Mouse (Mus musculus) hindbrain, embryonic 16.5 days (tissue): ENCODE measurements around the gene Grip1. TPM values are rescaled to one million over a fixed set of nuclear protein-coding genes. Genes with fewer than 3 reads are reported as not detected.
A peak's percentile ranks its signal among the peaks of the same experiment; 100 is the strongest.

Source experiments
- ATAC-seq: fragments of 200-750 bp; cut with Nextera tagmentation; 2 replicates; pipeline ENCODE4 v1.8.0; 2017; ENCODE audit warnings: moderate TSS enrichment, moderate library complexity
- H3K27ac ChIP-seq: fragments of 300-500 bp; sonication (generic); 2 replicates; pipeline ENCODE4 v1.5.1; 2014; ENCODE audit warnings: low read depth, mild to moderate bottlenecking, control low read depth, low read length, moderate library complexity
- H3K27me3 ChIP-seq: fragments of 300-500 bp; sonication (generic); replicated peaks from 2 replicates; pipeline ENCODE4 v1.6.1; 2014; ENCODE audit warnings: low read length; ENCODE audit not compliant: control insufficient read depth, insufficient read depth
- H3K36me3 ChIP-seq: fragments of 300-500 bp; sonication (generic); 2 replicates; pipeline ENCODE4 v1.6.1; 2014; ENCODE audit warnings: mild to moderate bottlenecking, low read length, moderate library complexity, mixed read lengths; ENCODE audit not compliant: control insufficient read depth, insufficient read depth
- H3K4me1 ChIP-seq: fragments of 300-500 bp; sonication (generic); 2 replicates; pipeline ENCODE4 v1.6.1; 2014; ENCODE audit warnings: low read depth, low read length; ENCODE audit not compliant: control insufficient read depth, insufficient read depth
- H3K4me2 ChIP-seq: fragments of 300-500 bp; sonication (generic); 2 replicates; pipeline ENCODE4 v1.6.1; 2014; ENCODE audit warnings: mild to moderate bottlenecking, low read length, control low read depth, moderate library complexity
- H3K4me3 ChIP-seq: fragments of 300-500 bp; sonication (generic); 2 replicates; pipeline ENCODE4 v1.5.1; 2014; ENCODE audit warnings: mild to moderate bottlenecking, low read length, control low read depth, moderate library complexity
- H3K9ac ChIP-seq: fragments of 300-500 bp; sonication (generic); 2 replicates; pipeline ENCODE4 v1.6.1; 2014; ENCODE audit warnings: low read depth, mild to moderate bottlenecking, control low read depth, low read length, moderate library complexity
- H3K9me3 ChIP-seq: fragments of 300-500 bp; sonication (generic); 2 replicates; pipeline ENCODE4 v1.6.1; 2014; ENCODE audit warnings: mild to moderate bottlenecking, low read length, moderate library complexity; ENCODE audit not compliant: control insufficient read depth
- WGBS: fragments of 180-500 bp; shearing (Covaris S2); extraction: QIAGEN DNeasy Blood & Tissue Kit; methylation state at CpG from one replicate; pipeline ENCODE4 v1.1.7; 2014; 5-methylcytosine and 5-hydroxymethylcytosine counted together
- polyA plus RNA-seq: library from polyadenylated mRNA; unstranded; fragments of >200 nt; fragmentation: Nextera tagmentation; extraction: Ambion mirVana; gene quantifications from 2 replicates; pipeline ENCODE4 v1.2.1, GENCODE M21; 2015

Gene Grip1
- polyA plus RNA-seq, 1 experiment from 2014 or later: 16.6 TPM

DNA sequence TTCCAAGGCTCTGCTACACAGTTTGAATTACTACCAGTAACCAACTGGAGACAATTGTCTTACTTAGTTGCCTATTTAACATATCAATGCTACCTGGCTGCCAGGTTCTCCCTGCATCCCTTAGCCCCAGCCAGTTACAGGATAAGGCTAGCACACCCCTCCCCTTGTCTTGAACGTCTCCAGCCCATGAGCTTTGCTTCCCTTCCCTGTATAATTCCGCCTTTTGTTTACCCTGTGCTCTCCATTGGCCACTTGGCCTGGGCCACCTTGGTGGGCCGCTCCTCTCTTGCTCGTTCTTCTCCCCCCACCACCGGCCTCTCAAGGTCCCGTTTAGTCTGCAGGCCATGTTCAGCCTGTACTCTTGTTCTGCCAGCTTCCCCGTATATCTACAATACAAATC, 660.9 kb downstream of the Grip1 start:
- H3K27me3 ChIP-seq: no peaks in the 10 kb centered on the region
- no peak overlapping the region for H3K27ac ChIP-seq
- peaks cover 2% of the 10 kb centered on the region; the same call in 1 of the 2 replicates for H3K4me1 ChIP-seq
- H3K9me3 ChIP-seq: no peaks in the 10 kb centered on the region
- H3K36me3 ChIP-seq: no peaks in the 10 kb centered on the region
- no peak overlapping the region for H3K9ac ChIP-seq
- no peak for ATAC-seq
- 41% methylated on average over 7 of the region's 7 CpGs for WGBS
- H3K4me3 ChIP-seq: no peak overlapping the region
- no peak overlapping the region for H3K4me2 ChIP-seq

DNA sequence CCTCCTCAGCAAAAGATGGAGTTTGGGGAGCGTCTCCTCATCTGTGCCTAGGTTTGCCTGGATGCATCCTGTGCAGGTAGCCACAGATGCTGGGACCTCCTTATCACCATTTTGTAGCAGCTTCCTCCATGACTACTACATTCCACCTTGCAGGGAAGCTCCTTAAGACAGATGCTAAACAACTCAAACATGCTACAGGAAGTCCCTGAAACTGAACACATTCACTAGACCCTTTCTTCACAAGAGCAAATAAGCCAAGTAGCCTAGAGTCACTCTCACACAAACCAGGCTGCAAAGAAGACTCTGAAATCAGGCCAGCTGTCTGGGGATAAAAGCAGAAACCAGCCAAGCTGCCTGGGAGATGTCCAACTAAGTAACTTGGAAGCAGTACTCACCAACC, 661.6 kb downstream of the Grip1 start:
- Histone ChIP-seq H3K36me3 (no peaks in the 10 kb centered on the region), H3K9ac (no peak overlapping the region), H3K9me3 (no peaks in the 10 kb centered on the region), H3K4me3 (no peak overlapping the region), H3K27me3 (no peaks in the 10 kb centered on the region), H3K27ac (no peak overlapping the region), H3K4me2 (no peak overlapping the region), H3K4me1 (peaks cover 2% of the 10 kb centered on the region; the same call in 1 of the 2 replicates)
- no peak for ATAC-seq
- WGBS: 100% methylated on average over 1 of the region's 1 CpGs

DNA sequence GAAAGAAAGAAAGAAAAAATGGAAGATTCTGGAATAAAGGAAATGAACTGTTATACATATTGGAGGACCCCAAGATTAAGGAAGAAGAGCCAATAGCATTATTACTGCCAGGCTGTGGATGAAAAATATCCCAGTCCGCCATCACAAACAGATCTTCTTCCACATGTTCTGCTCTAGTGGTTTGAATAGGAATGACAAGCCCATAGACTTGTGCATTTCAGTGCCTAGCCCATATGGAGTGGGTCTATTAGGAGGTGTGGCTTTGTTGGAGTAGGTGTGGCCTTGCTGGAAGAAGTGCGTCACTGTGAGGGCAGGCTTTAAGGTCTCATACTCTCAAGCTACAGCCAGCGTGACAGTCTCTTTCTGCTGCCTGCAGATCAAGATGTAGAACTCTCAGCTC, 670.1 kb downstream of the Grip1 start:
- WGBS: 90% methylated on average over 3 of the region's 3 CpGs

DNA sequence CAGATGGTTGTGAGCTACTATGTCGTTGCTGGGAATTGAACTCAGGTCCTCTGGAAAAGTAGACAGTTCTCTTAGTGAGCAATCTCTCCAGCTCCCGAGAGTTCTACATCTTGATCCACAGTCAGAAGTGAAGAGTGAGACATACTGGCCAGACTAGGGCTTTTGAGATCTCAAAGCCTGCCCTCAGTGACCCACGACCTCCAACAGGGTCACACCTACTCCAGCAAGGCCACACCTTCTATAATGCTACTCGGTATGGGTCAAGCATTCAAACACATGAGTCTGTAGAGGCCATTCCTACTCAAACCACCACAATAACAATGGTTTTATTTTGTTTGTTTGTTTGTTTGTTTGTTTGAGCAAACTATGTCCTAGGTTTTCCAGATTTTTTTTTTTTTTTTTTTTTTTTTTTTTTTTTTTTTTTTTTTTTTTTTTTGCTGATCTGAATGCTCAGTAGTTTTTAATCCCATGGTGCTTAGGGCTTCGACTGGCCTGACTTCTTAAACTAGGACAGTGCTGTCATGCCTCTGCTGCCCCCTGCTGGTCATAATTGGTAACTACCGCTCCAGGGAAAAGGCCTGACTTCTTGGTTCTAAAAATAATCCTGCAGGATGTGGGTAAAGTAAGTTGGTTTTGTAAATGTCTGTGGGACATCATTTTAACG, 671.3 kb downstream of the Grip1 start:
- WGBS: 51% methylated on average over 7 of the region's 7 CpGs
- no peaks in the 10 kb centered on the region for H3K4me1 ChIP-seq
- no peaks in the 10 kb centered on the region for H3K36me3 ChIP-seq
- no peak overlapping the region for H3K4me3 ChIP-seq
- H3K27me3 ChIP-seq: no peaks in the 10 kb centered on the region
- no peak overlapping the region for H3K4me2 ChIP-seq
- H3K9ac ChIP-seq: no peak overlapping the region
- no peaks in the 10 kb centered on the region for H3K9me3 ChIP-seq
- ATAC-seq: peak; percentile 63; the same call in 1 of the 2 replicates
- H3K27ac ChIP-seq: no peak overlapping the region

More for the DNA sequence above, 670.1 kb downstream of the Grip1 start:
- Histone ChIP-seq H3K4me1 (no peaks in the 10 kb centered on the region), H3K27me3 (no peaks in the 10 kb centered on the region), H3K4me2 (no peak overlapping the region), H3K9ac (no peak overlapping the region), H3K9me3 (no peaks in the 10 kb centered on the region), H3K27ac (no peak overlapping the region), H3K4me3 (no peak overlapping the region), H3K36me3 (no peaks in the 10 kb centered on the region)
- ATAC-seq: no peak

DNA sequence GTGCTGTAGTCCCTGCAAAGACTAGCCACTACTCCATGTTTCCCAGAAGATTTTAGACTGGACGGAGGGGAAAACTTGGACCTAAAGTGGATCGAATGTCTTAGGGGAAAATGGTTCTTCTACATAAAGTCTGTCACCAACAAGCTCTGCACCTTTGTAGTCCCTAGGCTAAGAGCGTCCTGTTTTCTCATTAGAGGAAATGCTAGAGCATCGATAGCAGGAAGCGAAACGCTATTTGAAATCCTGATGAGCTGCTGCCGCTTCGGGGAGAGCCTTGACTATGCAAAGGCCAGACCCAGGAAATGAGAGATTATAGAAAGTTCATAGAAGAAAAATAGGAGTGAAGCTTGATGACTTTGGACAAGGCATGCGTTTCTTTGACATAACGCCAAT, 671.8 kb downstream of the Grip1 start:
- WGBS: 73% methylated on average over 10 of the region's 10 CpGs

DNA sequence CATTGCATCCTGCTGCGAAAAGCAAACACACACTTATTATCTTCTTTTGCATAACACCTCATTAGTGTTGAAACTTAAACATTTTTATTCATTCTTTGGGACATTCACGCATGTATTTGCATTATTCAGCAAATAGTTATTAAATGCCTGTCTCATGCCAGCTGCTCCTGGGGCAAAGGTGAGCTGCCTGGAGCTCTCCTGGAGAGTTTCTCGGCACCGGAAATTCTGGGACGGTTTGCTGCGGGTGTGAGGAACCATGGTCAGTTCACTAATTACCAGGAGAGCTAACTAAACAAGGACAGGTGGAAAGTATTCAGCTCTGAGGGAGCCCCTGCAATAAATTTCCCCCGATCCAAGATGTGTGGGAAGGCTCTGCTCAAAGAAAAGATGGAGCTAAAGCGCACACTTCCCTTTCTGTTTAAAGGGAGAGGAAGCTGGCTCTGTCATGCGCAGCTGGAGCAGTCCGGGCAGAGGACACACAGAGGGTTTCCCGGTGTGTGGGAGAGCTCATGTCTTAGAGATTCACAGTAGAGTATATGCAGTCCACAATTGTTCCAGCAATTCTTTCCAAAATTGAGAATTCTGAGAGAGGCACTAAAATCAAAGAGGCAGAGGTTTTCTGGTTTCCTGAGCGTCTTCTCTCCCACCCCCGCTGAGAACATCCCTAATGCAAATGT, 675.1 kb downstream of the Grip1 start:
- Histone ChIP-seq H3K4me3 (no peak overlapping the region), H3K27me3 (no peaks in the 10 kb centered on the region), H3K9me3 (no peaks in the 10 kb centered on the region), H3K4me1 (no peaks in the 10 kb centered on the region), H3K4me2 (peak overlapping the region; percentile 37; the same call in 1 of the 2 replicates), H3K36me3 (no peaks in the 10 kb centered on the region), H3K27ac (no peak overlapping the region), H3K9ac (no peak overlapping the region)
- ATAC-seq: no peak
- 36% methylated on average over 13 of the region's 13 CpGs for WGBS

More for the DNA sequence above, 671.8 kb downstream of the Grip1 start:
- no peak overlapping the region for H3K27ac ChIP-seq
- no peaks in the 10 kb centered on the region for H3K36me3 ChIP-seq
- no peak overlapping the region for H3K4me2 ChIP-seq
- ATAC-seq: no peak
- no peaks in the 10 kb centered on the region for H3K27me3 ChIP-seq
- H3K4me3 ChIP-seq: no peak overlapping the region
- H3K9me3 ChIP-seq: no peaks in the 10 kb centered on the region
- no peaks in the 10 kb centered on the region for H3K4me1 ChIP-seq
- no peak overlapping the region for H3K9ac ChIP-seq

DNA sequence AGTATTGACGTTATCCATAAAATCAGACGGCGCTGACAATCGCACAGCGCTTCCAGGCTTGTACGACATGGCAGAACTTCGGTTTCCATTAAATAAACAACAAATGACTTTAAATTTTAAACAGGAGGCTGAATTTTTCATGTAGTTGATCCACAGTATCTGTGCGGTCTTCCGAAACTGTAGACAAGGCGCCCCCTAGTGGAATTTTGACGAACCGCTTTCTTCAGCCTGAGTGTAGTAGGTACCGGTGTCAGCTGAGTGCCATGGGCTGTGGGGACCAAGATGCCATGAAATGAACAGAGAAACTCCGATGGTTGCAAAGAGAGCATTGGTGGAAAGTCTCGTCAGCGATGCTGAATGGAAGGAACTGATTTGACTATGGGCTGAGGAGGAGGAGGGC, 677.0 kb downstream of the Grip1 start:
- no peaks in the 10 kb centered on the region for H3K27me3 ChIP-seq
- H3K9me3 ChIP-seq: no peaks in the 10 kb centered on the region
- H3K4me2 ChIP-seq: no peak overlapping the region
- H3K4me3 ChIP-seq: no peak overlapping the region
- no peak overlapping the region for H3K27ac ChIP-seq
- no peak overlapping the region for H3K9ac ChIP-seq
- WGBS: 64% methylated on average over 16 of the region's 16 CpGs
- H3K36me3 ChIP-seq: no peaks in the 10 kb centered on the region
- ATAC-seq: 0 out of 2 replicates have a peak, but pooled peaks have one; percentile 58
- no peaks in the 10 kb centered on the region for H3K4me1 ChIP-seq

DNA sequence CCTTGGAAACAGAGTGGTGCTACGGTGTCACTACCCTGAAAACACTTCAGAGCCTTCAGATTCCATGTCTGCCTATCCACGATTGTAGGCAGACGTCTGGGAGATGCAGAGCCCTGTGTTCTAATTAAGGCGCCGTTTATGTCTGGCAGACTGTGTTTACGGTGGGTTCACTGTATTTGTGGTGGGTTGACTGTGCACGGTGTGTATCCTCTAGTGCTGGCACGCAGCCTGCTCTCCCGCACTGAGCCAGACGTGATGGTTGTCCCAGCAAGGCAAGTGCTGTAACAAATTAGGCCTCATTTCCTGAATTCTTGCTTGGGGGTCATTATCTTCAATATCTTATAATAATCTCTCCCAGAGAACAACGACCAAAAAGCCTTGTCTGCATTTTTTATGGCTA, 680.1 kb downstream of the Grip1 start:
- ATAC-seq: no peak
- H3K27ac ChIP-seq: no peak overlapping the region
- no peaks in the 10 kb centered on the region for H3K27me3 ChIP-seq
- no peak overlapping the region for H3K4me3 ChIP-seq
- no peaks in the 10 kb centered on the region for H3K4me1 ChIP-seq
- no peaks in the 10 kb centered on the region for H3K9me3 ChIP-seq
- H3K4me2 ChIP-seq: no peak overlapping the region
- H3K36me3 ChIP-seq: no peaks in the 10 kb centered on the region
- WGBS: 40% methylated on average over 11 of the region's 11 CpGs
- no peak overlapping the region for H3K9ac ChIP-seq

DNA sequence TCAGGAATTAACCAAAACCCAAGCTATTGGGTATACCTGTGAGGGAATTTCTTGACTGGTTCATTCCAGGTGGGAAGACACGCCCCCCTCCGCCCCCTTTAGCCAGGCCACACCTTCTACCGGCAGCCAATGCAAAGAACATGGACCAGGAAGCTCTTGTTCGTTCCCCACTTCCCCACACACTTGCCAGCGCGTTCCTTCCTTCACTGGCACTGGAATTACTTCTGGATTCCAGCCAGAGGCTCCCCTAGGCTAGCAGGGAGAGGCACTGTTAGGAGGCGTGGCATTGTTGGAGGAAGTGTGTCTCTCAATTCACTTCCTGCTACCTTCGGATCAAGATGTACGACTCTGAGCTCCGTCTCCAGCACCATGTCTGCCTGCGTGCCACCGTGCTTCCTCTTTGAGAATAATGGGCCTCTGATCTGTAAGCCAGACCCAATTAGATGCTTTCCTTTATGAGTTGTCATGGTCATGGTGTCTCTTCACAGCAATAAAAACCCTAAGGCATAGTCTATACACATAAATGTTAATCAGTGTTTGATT, 682.5 kb downstream of the Grip1 start:
- Histone ChIP-seq H3K36me3 (no peaks in the 10 kb centered on the region), H3K4me1 (no peaks in the 10 kb centered on the region), H3K27ac (no peak overlapping the region), H3K27me3 (no peaks in the 10 kb centered on the region), H3K4me3 (no peak overlapping the region), H3K4me2 (no peak overlapping the region), H3K9ac (no peak overlapping the region), H3K9me3 (no peaks in the 10 kb centered on the region)
- ATAC-seq: no peak
- 84% methylated on average over 12 of the region's 12 CpGs for WGBS
